Mouse (Mus musculus) layer of hippocampus, postnatal 25 days (tissue): Measurements from ENCODE around the gene Spcs2. TPM values are rescaled to one million over a fixed set of nuclear protein-coding genes. Genes with fewer than 3 reads are reported as not detected.
A peak's percentile ranks its signal among the peaks of the same experiment; 100 is the strongest.
"Not testable (repeated sequence)": the region's sequence is repeated elsewhere in the genome, so short reads cannot be mapped to it uniquely, and the experiment has no call there.

Experiments used
- DNase-seq, 2 experiments: peaks; one replicate each; pipeline ENCODE4 v3.0.0; 2022; ENCODE audit warnings: mixed read lengths in 2 of 2, low spot score in 1 of 2; ENCODE audit errors: extremely low spot score in 1 of 2
- total RNA-seq, 2 experiments: library from RNA; stranded (reverse); gene quantifications; 2 replicates each; pipeline ENCODE4 v1.2.3; 2021

The Spcs2 gene
- total RNA-seq, 2 experiments from 2014 or later, result 89.9 to 104 TPM

DNA sequence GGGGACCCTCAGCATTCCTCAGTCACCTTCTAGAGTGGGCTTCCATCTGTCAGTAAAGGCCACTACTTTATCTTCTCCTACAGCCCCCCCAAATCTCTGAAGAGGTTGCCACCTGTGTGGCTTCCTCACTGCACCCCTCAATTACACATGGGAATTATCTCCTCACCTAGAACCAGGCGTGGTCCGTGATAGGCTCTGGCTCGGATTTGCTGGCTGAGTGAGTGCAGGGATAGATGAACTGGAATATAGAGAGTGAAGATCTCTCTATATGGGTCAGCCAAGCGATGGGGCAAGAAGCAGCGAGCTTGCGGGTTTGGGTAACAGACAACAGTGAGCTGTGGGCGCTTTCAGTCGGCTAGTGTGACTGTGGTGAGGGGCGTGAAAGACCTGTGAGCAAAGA is 37.8 kb downstream of the Spcs2 start:
- no peak for DNase-seq

DNA sequence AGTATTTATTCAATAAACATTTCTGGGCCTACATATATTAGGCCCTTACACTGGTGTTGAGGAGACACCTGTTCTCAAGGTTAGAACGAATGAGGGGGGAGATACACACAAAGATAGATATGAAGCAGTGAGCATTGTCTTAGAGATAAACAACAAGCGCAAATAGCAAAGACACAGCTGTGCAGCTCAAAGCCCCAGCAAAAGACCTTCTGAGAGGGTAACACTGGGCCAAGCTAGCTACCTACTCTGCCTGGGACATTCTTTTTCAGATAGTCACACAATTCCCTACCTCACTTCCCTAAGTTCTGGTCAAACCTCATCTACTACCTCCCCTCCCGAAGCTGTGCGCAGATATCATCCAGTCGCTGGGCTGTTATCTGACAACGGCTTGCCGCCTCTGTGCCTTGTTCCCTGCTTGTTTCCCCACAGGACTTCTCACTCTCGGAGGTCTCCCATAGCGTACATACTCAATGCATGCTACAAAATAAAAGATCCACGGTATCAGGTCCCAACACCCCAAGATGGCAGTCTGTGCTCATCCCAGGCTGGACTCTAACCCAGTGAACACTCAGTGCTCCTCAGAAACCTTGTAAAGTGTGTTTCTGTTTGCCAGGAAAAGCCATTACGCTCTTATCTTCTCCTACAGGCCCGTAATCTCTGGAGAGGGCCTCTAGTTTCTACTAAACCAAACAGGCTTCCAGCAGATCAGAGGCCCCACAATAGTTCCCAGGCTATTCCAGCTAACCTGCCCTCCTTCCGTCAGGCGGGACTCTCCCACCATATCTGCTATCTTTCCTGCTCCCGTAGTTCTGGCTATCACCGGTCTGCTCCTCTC is 38.4 kb downstream of the Spcs2 start:
- no peak for DNase-seq

DNA sequence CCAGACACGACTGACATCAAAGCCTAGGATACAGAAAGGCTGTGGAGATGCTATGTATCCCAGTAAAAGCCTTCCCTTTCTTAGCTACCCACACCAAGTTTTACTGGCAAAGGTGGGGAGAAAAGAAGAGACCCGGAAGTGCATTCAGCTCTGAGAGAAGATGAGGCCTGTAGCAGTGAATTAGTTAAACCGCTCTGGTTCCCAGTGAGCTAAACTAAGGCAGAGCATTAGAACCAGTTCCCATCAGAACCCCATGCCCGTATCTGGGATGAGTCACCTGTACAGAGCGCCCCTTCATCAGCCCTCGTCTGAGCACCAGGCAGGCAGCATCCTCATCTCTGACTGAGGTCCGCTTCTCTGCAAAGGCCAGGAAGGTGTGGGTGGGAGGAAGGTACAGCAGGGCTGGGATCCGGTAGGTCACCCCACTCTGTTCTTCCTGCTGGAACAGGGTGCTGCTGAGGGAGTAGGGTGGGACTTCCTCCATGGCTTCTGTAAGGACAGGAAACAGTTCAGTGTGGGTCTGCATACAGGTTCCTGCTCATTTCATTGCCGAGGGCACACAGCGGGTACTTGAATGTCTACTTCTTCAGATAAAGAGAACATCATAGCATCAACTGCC is 40.1 kb downstream of the Spcs2 start:
- DNase-seq, result no peak

DNA sequence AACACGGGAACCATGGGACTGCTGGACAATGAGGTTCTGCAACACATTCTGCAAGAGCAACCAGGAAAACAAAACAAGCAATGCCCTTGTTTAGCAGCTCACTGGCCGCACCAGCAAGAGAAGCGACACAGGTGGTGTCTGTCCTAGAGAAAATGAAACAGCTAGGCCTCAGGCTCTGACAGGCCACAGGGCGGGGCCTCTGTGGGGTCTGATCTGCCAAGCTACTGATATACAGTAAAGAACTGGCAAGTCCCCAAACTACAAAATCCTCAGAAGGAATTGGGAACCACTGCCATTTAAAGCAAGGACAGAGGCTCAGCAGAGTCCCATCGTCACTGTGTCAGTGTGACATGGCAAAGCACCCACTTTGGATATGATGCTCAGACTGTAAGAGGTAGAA is 40.8 kb downstream of the Spcs2 start:
- DNase-seq, result no peak

DNA sequence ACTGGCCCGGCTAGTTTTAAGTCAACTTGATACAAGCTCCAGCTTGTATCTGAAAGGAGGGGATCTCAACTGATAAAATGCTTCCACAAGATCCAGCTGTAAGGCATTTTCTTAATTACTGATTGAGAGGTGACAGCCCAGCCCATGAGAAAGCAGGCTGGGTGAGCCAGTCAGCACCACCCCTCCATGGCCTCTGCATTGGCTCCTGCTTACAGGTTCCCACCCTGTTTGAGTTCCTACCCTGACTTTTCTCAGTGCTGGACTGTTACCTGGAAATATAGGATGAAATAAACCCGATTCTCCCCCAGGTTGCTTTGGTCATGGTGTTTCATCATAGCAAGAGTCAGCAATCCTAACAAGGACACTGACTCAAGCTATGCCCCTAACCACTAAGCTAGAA is 41.3 kb downstream of the Spcs2 start:
- no peak for DNase-seq

DNA sequence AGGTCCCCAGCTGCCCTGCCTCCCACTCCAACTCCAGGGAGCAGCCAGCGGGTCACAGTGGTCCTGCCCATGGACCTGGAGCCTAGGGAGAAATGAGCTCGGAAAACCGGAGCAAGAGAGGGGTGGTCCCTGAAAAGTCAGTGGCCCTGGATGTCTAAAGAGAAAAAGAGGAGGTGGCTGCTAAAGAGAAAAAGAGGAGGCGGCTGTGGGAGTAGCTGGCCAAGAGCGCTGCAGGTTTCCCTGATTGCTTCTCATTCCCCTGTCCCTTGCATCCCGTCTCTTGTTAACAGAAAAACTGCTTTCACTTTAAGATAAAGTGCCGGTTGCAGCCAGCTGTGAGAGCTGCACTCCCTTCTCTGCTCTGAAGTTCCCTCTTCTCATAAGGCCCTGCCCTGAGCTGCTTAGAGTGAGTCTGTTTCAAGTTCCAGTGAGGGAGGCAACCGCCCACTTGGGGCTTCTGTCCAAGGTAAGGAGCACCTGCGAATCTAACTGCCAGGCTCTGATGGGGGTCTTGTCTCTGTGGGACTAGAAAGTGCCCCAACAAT is 45.0 kb downstream of the Spcs2 start:
- DNase-seq, result not testable (repeated sequence)

DNA sequence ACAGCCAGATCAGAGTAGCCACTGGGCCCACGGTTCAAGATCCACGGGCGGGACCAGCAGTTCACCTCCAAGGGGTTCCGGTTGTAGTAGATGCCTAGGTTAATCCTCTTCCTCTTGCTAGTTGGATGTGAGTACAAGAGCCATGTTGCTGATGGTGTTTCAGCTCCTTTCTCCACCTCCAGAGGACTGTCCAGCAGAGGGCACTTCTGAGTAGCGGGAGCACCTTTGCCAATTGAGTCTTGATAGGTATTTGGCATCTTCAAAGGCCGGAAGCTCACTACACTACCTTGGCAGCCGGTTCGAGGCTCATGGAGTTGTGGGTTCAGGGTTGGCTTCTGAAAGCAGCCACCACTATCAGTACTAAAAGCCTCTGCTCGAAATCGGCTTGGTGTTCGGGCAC is 49.9 kb downstream of the Spcs2 start:
- DNase-seq, result peak in 1 of 2 experiments; percentile 47

DNA sequence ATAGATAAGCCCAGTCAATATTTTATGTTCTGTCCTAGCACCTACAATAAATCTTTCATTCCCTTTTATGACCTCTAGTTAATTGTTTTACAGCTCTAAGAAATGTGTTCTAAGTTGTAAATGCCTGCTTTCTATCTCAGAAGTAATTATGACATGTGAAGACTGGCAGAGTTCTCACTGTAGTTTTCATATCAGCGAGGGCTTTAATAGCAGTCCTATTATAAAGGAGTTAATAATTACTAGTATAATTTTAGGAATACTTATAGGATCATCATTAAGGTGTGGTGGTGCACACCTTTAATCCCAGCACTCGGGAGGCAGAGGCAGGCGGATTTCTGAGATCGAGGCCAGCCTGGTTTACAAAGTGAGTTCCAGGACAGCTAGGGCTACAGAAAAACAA is 51.6 kb downstream of the Spcs2 start:
- DNase-seq, result no peak

DNA sequence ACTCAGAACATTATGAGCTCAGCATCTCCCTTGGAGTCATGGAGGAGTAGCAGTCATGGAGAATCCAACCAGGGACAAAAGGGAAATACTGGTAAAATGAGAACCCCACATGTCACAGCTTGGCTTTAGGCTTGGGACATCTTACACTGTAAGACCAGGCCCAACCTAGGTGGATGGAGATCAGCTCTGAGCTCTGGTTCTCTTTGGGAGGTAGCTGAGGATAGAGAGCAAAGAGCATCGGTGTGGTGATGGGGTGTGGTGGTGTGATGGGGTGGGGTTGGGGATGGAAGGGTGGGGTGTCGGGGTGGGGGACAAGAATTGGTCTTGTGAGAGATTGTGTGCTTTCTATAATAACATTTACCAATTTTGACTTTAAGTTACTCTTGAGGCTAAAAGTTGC is 52.4 kb downstream of the Spcs2 start:
- no peak for DNase-seq

DNA sequence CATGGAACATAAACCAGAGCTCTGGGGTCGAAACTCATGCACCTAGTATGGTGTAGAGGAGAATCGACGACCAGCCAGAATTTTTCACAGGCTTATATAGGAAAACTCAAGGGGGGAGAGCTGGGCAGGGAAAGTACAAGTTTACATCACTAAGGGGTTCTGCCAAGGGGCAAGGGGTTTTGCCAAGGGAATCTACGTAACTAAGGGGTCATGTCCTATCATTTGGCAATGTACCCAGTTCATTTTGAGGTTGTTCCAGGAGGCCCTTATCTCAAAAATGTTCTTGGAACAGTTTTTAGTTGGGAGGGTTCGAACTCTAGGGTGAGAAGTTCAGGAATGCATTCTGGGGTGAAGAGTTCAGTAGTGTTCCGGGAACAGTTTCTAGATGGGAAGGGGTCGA is 56.2 kb downstream of the Spcs2 start:
- not testable (repeated sequence) for DNase-seq

DNA sequence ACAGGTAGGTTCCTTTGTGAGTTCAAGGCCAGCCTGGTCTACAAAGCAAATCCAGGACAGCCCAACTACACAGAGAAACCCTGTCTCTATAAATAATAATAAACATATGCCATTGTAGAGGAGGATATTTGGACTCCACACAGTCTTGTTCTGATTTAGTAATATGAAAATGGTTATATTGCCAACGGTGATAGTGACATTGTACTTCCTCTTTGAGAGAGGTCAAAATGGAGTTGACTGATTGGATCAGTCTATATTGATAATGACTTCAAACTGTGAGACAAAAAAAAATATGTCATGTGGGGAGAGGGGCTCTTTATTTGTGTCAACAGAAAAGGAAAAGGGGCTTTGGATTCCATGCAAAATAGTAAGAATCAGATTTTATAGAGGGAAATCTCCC is 57.9 kb downstream of the Spcs2 start:
- DNase-seq, result no peak

DNA sequence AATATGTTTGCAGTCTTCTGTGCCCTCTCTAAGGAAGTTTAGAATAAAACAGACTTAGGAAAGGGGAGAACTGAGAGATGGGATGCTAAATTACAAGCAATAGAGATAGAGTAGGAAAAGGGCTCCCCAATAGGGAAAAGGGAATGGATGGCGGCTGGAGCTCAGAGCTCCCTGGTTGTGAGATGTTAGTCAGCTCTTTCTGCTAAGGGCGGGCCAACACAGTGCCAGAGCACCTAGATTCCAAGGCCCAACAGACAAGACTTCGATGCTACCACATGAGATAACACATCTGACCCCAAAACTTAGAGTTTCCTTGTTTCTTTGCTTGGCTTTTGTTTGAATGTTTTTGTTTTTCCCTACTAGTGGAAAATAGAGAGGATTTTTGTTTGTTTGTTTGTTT is 59.2 kb downstream of the Spcs2 start:
- not testable (repeated sequence) for DNase-seq

DNA sequence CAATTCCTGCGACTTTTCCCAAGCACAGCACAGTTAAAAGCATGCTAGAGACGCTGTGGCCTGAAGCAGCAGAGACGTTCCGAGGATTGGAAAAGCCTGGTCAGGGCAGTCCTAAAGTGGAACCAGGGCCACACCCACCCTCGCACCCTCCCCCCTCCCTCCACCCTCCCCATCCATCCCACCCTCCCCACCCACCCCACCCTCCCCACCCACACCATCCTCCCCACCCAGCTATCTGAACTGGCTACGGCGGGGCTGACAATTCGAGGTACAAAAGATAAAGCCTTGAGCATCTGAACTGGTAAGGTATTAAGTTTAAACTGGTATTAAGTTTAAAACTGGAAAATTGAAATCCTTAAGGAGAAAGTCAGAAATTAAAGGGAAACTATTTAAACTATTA is 59.7 kb downstream of the Spcs2 start:
- no peak for DNase-seq

DNA sequence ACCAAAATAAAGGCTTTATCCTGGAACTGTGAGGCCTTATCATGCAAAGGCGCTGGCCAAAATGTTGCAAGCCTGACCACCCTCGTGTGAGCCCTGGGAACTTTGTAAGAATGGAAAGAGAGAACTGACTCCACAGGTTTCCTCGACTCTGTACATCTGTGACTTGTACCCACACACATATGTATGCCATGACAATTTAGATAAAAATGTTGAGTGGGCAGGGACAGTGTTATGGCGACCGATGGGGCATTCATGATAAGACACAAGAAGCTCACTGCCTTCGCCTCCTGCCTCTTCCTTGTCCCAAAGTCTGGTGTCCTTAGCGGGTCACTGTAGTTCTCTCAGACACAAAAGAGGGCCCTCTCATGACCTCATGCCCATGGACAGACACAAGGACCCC is 64.1 kb downstream of the Spcs2 start:
- DNase-seq, result no peak

DNA sequence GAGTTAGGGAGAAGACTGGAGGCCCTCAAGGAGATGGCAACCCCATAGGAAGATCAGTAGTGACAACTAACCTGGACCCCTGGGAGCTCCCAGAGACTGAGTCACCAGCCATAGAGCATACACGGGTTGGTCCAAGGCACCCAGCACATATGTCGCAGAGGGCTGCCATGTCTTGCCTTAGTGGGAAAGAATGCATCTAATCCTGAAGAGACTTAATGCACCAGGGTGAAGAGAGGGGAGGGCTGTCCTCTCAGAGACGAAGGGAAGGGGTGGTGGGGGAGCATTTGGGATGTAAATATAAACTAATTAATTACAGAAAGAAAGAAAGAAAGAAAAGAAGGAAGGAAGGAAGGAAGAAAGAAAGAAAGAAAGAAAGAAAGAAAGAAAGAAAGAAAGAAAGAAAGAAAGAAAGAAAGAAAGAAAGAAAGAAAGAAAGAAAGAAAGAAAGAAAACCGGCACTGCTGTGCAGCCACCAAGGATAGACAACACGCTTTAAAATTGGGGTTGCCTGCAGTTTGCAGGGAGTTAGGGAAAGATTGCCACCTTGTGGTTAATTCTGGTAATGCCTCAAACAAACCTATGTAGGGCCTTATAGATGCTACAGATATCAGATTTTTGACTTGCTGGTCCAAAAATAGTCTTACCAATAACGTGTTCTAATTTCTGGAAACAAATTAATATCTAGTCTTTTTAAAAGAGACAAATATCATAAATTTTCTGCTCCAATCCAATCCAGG is 65.2 kb downstream of the Spcs2 start:
- peak in 1 of 2 experiments; percentile 80 for DNase-seq

DNA sequence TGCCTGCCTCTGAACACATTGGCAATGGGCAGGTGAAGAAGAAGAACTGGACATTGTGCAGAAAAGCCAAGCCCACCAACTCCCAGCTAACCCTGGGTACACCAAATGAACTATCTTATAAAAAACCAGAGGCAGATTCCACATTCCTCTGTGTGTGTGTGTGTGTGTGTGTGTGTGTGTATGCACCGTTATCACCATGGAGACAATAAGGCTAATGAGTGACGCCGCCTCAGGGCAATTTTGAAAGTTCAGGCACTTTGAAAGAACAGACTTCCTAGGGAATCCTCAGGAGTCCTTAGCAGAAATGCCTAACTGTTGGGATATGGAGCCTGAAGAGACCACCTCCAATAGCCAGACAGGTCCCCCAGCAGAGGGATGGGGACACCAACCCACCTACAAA is 66.0 kb downstream of the Spcs2 start:
- no peak for DNase-seq

DNA sequence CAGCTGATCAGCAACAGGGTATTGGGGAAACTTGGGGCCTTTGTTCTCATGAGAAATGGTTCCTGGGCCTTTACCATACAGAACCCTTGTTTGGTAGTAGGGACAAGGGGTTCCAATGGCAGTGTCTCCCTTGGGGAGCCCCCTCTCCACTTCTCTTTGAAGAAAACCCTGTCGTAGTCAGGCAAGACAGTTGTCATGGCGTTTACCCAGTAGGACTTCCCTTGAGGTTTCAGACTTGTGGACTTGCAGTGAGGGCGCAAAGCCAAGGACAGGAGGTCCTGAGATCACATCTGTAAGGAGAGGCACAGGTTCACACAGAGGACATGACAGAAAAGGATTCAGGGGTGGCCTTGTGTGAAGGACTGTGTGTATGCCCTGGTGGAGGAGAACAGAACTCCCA is 66.8 kb downstream of the Spcs2 start:
- DNase-seq, result no peak

DNA sequence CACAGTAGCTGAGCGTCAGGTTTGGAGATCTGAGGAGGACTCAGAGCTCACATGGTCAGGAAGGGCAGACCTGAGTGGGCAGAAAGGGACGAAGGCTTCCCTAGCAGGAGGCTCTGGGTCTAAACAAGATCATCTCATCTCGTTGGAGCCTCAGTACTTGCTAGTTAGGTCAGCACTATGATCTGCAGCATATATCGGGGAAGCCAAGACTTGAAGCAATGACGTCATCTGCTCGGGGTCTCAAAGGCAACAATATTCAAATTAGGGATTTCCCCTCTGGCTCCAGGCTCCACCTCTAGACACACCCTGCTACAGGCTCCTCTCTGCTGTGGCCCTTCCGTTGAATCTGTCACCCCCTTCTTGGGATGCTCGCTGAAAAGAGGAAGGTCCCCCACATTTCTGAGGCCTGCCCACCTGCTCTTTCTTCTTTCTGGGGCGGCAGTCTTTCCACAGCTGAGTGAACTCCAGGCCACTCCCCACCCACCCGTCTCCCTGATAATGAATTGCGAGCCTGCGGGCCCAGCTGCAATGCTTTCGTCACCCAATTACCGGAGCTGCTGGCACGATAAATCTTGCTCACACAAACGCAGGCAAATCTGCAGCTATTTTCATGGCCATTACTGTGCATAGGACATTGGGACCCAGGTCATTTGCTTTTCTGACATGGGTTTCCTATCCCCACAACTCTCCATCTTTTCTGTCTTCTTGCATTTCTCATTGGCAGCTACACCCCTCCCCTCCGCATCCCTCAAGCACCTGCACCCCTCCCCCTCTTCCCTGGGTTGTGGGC is 67.9 kb downstream of the Spcs2 start:
- no peak for DNase-seq

DNA sequence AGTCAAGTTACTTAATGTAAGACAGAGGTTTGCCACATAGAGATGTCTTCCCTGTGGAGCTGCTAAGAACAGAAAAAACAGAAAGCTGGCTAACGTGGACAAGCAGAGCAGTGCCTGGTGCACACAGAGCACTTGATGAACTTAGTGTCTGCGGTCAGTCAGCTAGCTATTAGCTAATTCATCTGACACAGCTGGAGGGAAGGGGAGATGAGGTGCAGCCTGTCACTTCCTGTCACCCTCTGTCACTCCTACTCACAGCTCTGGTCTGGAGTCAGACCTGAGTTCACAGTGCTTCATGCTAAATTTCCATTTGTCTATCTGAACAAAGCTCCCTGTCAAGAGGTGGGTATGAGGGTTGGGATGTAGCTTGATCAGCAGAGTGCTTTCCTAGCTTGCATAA is 69.2 kb downstream of the Spcs2 start:
- DNase-seq, result no peak

DNA sequence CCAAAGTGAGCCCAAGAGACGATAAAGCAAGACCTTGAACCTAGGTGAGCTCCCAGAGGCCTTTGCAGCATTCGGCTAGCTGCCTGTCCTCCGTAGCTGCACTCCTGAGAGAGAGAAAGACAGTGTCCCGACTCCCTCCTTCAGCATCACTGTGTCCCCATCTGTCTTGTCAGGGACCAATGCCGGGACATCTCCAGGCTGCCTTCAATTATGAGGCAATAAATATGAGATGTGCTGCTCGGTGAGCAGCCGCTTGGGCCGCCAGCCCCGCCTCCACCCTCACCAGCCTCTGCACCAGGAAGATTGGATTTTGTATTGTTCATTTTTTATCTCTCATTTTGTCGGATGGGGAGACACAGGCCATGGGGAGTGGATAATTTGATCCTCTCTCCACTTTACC is 72.4 kb downstream of the Spcs2 start:
- no peak for DNase-seq
